Mouse (Mus musculus) MEL-GATA-1-ER (cell line): ENCODE measurements around the gene Ifi203.
"Not testable (repeated sequence)": the region's sequence is repeated elsewhere in the genome, so short reads cannot be mapped to it uniquely, and the experiment has no call there.

ENCODE experiments used
- DNase-seq: peaks from one replicate; pipeline ENCODE4 v3.0.0-alpha.2; 2012; ENCODE audit warnings: low read depth; ENCODE audit errors: extremely low read depth

The Ifi203 gene

GRCm38 (mm10) chr1:173889741-173890140, 52.7 kb downstream of the Ifi203 start:
- not testable (repeated sequence) for DNase-seq

- not testable (repeated sequence) for DNase-seq
These were observed 55.3 kb downstream of the Ifi203 start for GRCm38 (mm10) chr1:173887026-173887787.

- DNase-seq, result not testable (repeated sequence)
These were observed 62.3 kb downstream of the Ifi203 start for GRCm38 (mm10) chr1:173880004-173880666.

- not testable (repeated sequence) for DNase-seq
These were observed 63.1 kb downstream of the Ifi203 start for GRCm38 (mm10) chr1:173879225-173879987.

- DNase-seq, result not testable (repeated sequence)
These were observed 64.2 kb downstream of the Ifi203 start for GRCm38 (mm10) chr1:173878264-173878663.

- DNase-seq, result not testable (repeated sequence)
These were observed 65.3 kb downstream of the Ifi203 start for GRCm38 (mm10) chr1:173877125-173877524.
